Mouse (Mus musculus): ENCODE data around the gene Ankrd13d. TPM values are rescaled to one million over a fixed set of nuclear protein-coding genes. Genes with fewer than 3 reads are reported as not detected.

Gene Ankrd13d
- polyA plus RNA-seq, 1 experiment from 2014 or later, result 1.4 TPM

DNA sequence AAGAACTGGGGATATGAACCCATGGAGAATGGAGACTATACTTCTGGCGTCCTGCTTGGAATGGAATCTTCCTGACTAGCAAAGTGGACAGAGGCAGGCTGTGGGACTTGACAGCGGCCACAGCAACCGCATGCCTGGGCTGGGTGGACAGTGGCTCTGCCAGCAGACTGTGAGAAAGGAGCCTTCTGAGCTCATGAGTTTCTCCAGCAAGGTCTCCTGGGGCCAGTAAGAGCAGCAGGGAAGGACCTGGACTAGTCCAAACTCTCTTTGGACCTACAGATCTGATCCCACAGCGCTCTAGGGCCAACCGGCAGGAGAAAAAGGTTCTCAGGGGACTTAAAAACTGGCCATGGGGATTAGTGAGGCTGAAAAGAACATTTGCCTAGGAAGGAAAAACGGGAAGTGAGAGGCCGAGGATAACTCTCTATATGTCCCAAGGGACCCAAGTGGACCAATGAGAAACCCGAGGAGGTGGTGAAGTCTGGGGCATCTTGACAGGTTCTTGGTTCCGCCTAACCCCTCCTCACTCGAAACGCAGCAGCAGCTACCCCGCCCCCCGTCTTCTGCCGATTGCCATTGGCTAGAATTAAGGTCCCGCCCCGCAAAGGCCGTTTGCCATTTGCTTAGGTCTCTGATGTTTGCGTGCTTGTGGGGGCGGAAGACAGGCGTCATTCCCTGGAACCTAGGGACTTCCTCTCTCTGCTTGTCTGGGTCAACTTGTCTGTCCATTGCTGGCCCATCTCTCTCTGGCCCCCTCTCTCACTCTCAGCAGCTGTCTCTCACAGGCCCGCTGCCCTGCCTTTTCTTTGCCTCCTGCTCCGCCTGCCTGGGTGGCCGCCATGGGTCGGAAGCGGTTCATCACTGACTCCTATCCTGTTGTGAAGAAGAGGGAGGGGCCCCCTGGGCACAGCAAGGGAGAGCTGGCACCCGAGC lies 51.4 kb downstream of the Ankrd13d start, which contains the start of gene Pold4:
TSS of gene Pold4 (plus strand) at position 647 of the 933 bp plus-strand sequence.
- Histone ChIP-seq H3K9ac (peak within 1 kb of the TSS; percentile 76), H3K4me1 (peaks cover 51% of the 10 kb centered on the region), H3K27me3 (replicated peaks) (peaks cover 37% of the 10 kb centered on the region), H3K4me2 (peak within 1 kb of the TSS; percentile 89), H3K9me3 (replicated peaks) (no peaks in the 10 kb centered on the region), H3K27ac (peak within 1 kb of the TSS; percentile 82), H3K36me3 (no peaks in the 10 kb centered on the region), H3K4me3 (peak within 1 kb of the TSS; percentile 70)
- WGBS (ENCODE audit: insufficient replicate concordance), result 12% methylated on average over 26 of the region's 26 CpGs
- peak; percentile 90 for ATAC-seq

- 65% methylated on average over 8 of the region's 8 CpGs for WGBS (ENCODE audit: insufficient replicate concordance)
- H3K27ac ChIP-seq, result peak overlapping the region; percentile 33; the same call in 1 of the 2 replicates
Measured at GRCm38 (mm10) chr19:4230415-4230814, 52.5 kb downstream of the Ankrd13d start.

DNA sequence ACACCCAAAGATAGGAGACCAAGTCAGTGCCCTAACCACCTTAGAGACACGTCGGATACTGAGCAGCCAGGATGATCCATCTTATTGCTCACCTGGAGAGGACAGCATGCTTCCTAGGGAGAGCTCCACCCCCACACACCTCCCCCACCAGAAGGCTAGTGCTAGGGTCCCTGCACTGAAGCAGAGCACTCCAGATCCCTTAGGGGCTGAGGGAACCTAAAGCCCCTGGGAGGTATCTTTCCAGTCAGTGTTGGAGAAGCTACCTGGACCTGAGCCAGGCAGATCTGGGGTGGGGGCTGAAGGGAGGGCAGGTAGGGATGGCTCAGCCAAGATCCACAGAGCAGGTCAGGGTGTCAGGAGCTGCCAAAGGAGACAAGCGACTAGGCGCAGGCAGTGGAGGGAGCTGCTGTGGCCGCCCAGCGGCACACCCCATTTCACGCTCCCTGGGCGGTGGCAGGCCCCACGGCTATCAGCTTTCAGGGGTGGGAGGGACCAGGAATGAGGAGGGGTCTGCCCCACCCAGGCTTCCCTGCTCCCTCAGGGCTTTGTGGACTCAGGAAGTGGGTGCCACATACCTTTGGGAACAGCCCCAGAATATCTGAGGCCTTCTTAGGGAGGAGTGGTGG lies 53.4 kb downstream of the Ankrd13d start:
- no peak overlapping the region for H3K4me3 ChIP-seq
- no peak overlapping the region for H3K27ac ChIP-seq
- H3K36me3 ChIP-seq, result no peaks in the 10 kb centered on the region
- H3K4me2 ChIP-seq, result no peak overlapping the region
- peaks cover 46% of the 10 kb centered on the region for H3K27me3 ChIP-seq (replicated peaks)
- H3K4me1 ChIP-seq, result peaks cover 51% of the 10 kb centered on the region
- ATAC-seq, result no peak
- WGBS (ENCODE audit: insufficient replicate concordance), result 51% methylated on average over 9 of the region's 9 CpGs
- H3K9me3 ChIP-seq (replicated peaks), result no peaks in the 10 kb centered on the region
- no peak overlapping the region for H3K9ac ChIP-seq

More at GRCm38 (mm10) chr19:4230415-4230814, 52.5 kb downstream of the Ankrd13d start:
- no peaks in the 10 kb centered on the region for H3K9me3 ChIP-seq (replicated peaks)
- peaks cover 45% of the 10 kb centered on the region for H3K27me3 ChIP-seq (replicated peaks)
- peaks cover 51% of the 10 kb centered on the region for H3K4me1 ChIP-seq
- no peak overlapping the region for H3K4me2 ChIP-seq
- H3K4me3 ChIP-seq, result no peak overlapping the region
- ATAC-seq, result no peak
- H3K36me3 ChIP-seq, result no peaks in the 10 kb centered on the region
- no peak overlapping the region for H3K9ac ChIP-seq

DNA sequence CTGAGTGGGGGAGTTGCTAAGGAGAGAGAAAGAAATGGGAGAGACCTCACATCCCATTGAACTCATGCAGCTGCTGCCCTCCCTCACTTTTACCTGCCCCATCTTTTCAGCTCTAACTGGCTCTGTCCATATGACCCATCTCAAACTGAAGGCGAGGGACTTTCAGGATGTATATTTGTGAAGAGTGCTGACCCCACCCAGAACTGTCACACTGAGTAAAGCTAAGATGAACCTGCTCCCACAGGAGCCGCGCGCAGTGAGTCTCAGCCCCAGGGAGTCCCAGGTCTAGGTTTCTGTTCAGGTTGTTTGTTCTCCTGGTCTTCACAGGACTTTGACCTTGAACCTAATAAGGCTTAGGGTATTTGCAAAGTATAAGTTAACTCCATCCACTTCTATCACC lies 54.0 kb downstream of the Ankrd13d start:
- ATAC-seq, result no peak
- Histone ChIP-seq H3K4me2 (no peak overlapping the region), H3K9me3 (replicated peaks) (no peaks in the 10 kb centered on the region), H3K4me3 (no peak overlapping the region), H3K36me3 (no peaks in the 10 kb centered on the region), H3K9ac (no peak overlapping the region), H3K27me3 (replicated peaks) (peaks cover 43% of the 10 kb centered on the region), H3K4me1 (peaks cover 51% of the 10 kb centered on the region), H3K27ac (no peak overlapping the region)
- 73% methylated on average over 4 of the region's 4 CpGs for WGBS (ENCODE audit: insufficient replicate concordance)

DNA sequence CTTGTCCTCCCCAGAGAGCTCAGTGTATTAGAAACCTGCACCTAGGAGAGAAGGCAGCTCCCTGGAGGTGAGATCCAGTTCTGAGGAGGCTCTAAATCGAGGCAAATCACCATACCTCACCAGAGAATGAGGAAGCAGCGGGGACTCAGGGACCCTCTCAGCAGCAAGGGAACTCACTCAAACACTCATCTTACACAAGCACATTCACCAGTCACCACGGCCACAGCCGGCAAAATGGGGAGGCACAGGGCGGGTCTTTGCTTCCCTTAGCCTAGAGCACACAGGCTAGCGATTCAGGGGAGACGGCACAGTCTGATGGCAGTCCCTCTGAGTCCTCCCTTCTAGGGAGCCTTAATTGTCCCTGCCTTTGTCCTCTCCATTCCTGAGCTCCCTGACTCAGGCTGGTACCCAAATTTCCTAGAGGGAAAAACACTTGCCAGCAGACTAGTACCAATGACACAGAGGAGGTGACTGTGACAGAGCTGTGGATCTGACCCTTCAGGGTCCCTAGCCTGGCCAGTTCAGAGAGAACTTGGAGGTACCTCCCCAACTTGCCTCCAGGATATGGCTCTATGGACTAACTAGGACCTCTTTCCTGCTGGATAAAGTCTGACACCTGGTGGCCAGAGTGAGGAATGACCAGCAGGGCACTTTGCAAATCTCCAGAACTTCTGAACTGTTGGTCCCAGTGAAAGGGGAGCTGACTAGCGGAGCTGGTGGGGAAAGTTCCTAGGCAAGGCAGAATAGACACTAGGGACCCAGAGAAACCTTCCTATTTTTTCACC lies 54.9 kb downstream of the Ankrd13d start:
- no peaks in the 10 kb centered on the region for H3K9me3 ChIP-seq (replicated peaks)
- H3K9ac ChIP-seq, result no peak overlapping the region
- H3K27ac ChIP-seq, result no peak overlapping the region
- H3K36me3 ChIP-seq, result no peaks in the 10 kb centered on the region
- peaks cover 54% of the 10 kb centered on the region for H3K4me1 ChIP-seq
- no peak overlapping the region for H3K4me2 ChIP-seq
- ATAC-seq, result no peak
- peaks cover 49% of the 10 kb centered on the region for H3K27me3 ChIP-seq (replicated peaks)
- H3K4me3 ChIP-seq, result no peak overlapping the region
- WGBS (ENCODE audit: insufficient replicate concordance), result 11% methylated on average over 8 of the region's 8 CpGs

DNA sequence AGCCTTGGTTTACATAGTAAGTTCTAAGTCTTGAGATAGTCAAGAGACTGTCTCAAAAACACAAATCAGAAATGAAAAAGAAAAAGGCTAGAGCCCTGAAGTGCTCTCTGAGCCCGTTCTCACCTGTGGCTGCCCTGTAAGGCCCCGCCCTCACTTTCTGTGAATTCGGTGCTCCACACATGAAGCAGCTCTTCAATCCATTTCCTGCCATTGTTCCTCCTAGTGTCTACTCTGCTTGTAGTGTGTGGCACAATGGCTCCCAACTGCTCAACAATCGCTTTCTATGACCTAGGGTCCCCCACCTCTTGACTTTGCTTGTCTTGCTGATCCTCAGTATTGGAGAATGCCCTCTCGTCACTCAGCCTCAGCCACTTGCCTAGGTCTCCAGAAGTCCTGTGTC lies 55.5 kb downstream of the Ankrd13d start:
- H3K9ac ChIP-seq, result no peak overlapping the region
- H3K27me3 ChIP-seq (replicated peaks), result peaks cover 55% of the 10 kb centered on the region
- H3K27ac ChIP-seq, result no peak overlapping the region
- WGBS (ENCODE audit: insufficient replicate concordance), result 54% methylated on average over 5 of the region's 5 CpGs
- no peak for ATAC-seq
- no peaks in the 10 kb centered on the region for H3K36me3 ChIP-seq
- no peak overlapping the region for H3K4me3 ChIP-seq
- H3K4me2 ChIP-seq, result no peak overlapping the region
- H3K4me1 ChIP-seq, result peaks cover 52% of the 10 kb centered on the region
- no peaks in the 10 kb centered on the region for H3K9me3 ChIP-seq (replicated peaks)

DNA sequence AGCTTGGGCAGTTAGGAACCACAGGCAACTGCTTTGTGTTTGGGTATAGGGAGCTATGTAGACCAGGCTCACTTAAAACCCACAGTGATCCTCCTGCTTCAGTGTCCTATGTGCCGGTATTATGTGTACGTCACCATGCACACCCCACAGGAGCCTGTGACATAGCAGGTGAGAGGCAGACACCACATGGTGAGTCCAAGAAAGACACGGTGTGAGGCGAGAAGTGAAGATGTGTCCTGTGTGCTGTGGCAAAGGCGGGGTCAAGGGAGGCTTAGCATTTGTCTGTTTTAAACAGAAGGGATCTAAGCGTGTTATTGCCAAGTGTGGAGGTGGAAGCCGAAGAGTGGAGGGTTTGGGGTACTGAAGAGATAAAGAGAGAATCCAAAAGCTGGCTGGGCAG lies 56.2 kb downstream of the Ankrd13d start:
- no peak overlapping the region for H3K27ac ChIP-seq
- no peaks in the 10 kb centered on the region for H3K36me3 ChIP-seq
- H3K4me1 ChIP-seq, result peaks cover 53% of the 10 kb centered on the region
- ATAC-seq, result no peak
- H3K4me2 ChIP-seq, result no peak overlapping the region
- no peak overlapping the region for H3K4me3 ChIP-seq
- H3K27me3 ChIP-seq (replicated peaks), result peaks cover 62% of the 10 kb centered on the region
- H3K9ac ChIP-seq, result no peak overlapping the region
- no peaks in the 10 kb centered on the region for H3K9me3 ChIP-seq (replicated peaks)
- 77% methylated on average over 7 of the region's 7 CpGs for WGBS (ENCODE audit: insufficient replicate concordance)

DNA sequence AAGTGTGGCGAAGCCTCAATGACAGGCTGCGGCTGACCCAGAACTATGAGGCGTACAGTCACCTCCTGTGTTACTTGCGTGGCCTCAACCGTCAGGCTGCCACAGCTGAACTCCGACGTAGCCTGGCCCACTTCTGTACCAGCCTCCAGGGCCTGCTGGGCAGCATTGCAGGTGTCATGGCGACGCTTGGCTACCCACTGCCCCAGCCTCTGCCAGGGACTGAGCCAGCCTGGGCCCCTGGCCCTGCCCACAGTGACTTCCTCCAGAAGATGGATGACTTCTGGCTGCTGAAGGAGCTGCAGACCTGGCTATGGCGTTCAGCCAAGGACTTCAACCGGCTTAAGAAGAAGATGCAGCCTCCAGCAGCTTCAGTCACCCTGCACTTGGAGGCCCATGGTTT lies 60.8 kb downstream of the Ankrd13d start:
- peaks cover 50% of the 10 kb centered on the region for H3K4me1 ChIP-seq

GRCm38 (mm10) chr19:4220957-4221743 lies 61.8 kb downstream of the Ankrd13d start:
- H3K27ac ChIP-seq, result 0 out of 2 replicates have a peak overlapping the region, but pooled peaks have one; percentile 18
- peaks cover 60% of the 10 kb centered on the region for H3K4me1 ChIP-seq
- no peaks in the 10 kb centered on the region for H3K9me3 ChIP-seq (replicated peaks)
- 31% methylated on average over 14 of the region's 14 CpGs for WGBS (ENCODE audit: insufficient replicate concordance)
- H3K9ac ChIP-seq, result 0 out of 2 replicates have a peak overlapping the region, but pooled peaks have one; percentile 18
- H3K4me2 ChIP-seq, result 0 out of 2 replicates have a peak overlapping the region, but pooled peaks have one; percentile 5
- no peak for ATAC-seq
- no peak overlapping the region for H3K4me3 ChIP-seq
- H3K27me3 ChIP-seq (replicated peaks), result peaks cover 86% of the 10 kb centered on the region
- no peaks in the 10 kb centered on the region for H3K36me3 ChIP-seq

More for the DNA sequence above, 60.8 kb downstream of the Ankrd13d start:
- H3K4me2 ChIP-seq, result no peak overlapping the region
- WGBS (ENCODE audit: insufficient replicate concordance), result 57% methylated on average over 11 of the region's 11 CpGs
- no peaks in the 10 kb centered on the region for H3K36me3 ChIP-seq
- peaks cover 86% of the 10 kb centered on the region for H3K27me3 ChIP-seq (replicated peaks)
- no peak overlapping the region for H3K9ac ChIP-seq
- no peaks in the 10 kb centered on the region for H3K9me3 ChIP-seq (replicated peaks)
- H3K27ac ChIP-seq, result no peak overlapping the region
- H3K4me3 ChIP-seq, result no peak overlapping the region
- no peak for ATAC-seq

GRCm38 (mm10) chr19:4220416-4220815 lies 62.5 kb downstream of the Ankrd13d start:
- Histone ChIP-seq H3K9ac (peak overlapping the region; percentile 18; the same call in 1 of the 2 replicates), H3K4me1 (peaks cover 63% of the 10 kb centered on the region), H3K27me3 (replicated peaks) (peaks cover 88% of the 10 kb centered on the region), H3K9me3 (replicated peaks) (no peaks in the 10 kb centered on the region), H3K4me3 (no peak overlapping the region), H3K36me3 (no peaks in the 10 kb centered on the region), H3K27ac (no peak overlapping the region), H3K4me2 (peak overlapping the region; percentile 5; the same call in 1 of the 2 replicates)
- peak; percentile 49; the same call in 1 of the 2 replicates for ATAC-seq
- WGBS (ENCODE audit: insufficient replicate concordance), result 40% methylated on average over 4 of the region's 4 CpGs

Data from liver, embryonic 12.5 days (tissue).